In genomic region chr16:45945649-45946048, GRCm38 (mm10) we compare ENCODE assay signal across 24 mouse cellular contexts. TPM values are rescaled to one million over a fixed set of nuclear protein-coding genes. Genes with fewer than 3 reads are reported as not detected.
A peak's percentile ranks its signal among the peaks of the same experiment; 100 is the strongest.
DNase-seq lines count a peak whose midpoint lies in the region; ATAC-seq and TF ChIP-seq lines count a peak whose summit lies in the region.
"Had no signal": no experiment of that assay in that cellular context is flagged by ENCODE, and none has a peak within 500 bp of the region (broad histone marks: within the 10 kb centered on the region; RNA-seq: fewer than 3 reads in every experiment).

No protein-coding gene starts in this region.

- no peaks in the 10 kb centered on the region for H3K27me3 ChIP-seq in kidney, embryonic 14.5 days (ENCODE audit: control insufficient read depth, insufficient read depth, low read length)
- no peaks in the 10 kb centered on the region for H3K27me3 ChIP-seq in intestine, embryonic 14.5 days (replicated peaks; ENCODE audit: control insufficient read depth, insufficient read depth, low read length)
- H3K27me3 ChIP-seq in liver, postnatal 0 days (ENCODE audit: insufficient read depth, low read length) = no peaks in the 10 kb centered on the region
- H3K27me3 ChIP-seq in hindbrain, embryonic 11.5 days (ENCODE audit: control insufficient read depth, insufficient read depth, low read length) = no peaks in the 10 kb centered on the region
- H3K27me3 ChIP-seq: embryonic facial prominence, embryonic 12.5 days; hindbrain, embryonic 12.5 days; limb, embryonic 13.5 days; midbrain, embryonic 12.5 days; neural tube, embryonic 13.5 days had no signal

- H3K9ac ChIP-seq in kidney, embryonic 14.5 days (ENCODE audit: low read depth, low read length) = no peak overlapping the region
- H3K9ac ChIP-seq in intestine, embryonic 14.5 days (ENCODE audit: low read length) = no peak overlapping the region
- no peak overlapping the region for H3K9ac ChIP-seq in liver, postnatal 0 days (replicated peaks)
- H3K9ac ChIP-seq in hindbrain, embryonic 11.5 days (ENCODE audit: low read depth, low read length) = no peak overlapping the region
- H3K9ac ChIP-seq: embryonic facial prominence, embryonic 12.5 days; hindbrain, embryonic 12.5 days; limb, embryonic 13.5 days; midbrain, embryonic 12.5 days; neural tube, embryonic 13.5 days had no signal

- H3K4me3 ChIP-seq in kidney, embryonic 14.5 days (ENCODE audit: low read length) = no peak overlapping the region
- H3K4me3 ChIP-seq in intestine, embryonic 14.5 days (ENCODE audit: low read depth, low read length) = no peak overlapping the region
- 0 out of 2 replicates have a peak overlapping the region, but pooled peaks have one; percentile 3 for H3K4me3 ChIP-seq in liver, postnatal 0 days (ENCODE audit: low read depth, low read length)
- H3K4me3 ChIP-seq in hindbrain, embryonic 11.5 days (ENCODE audit: low read depth, low read length) = no peak overlapping the region
- H3K4me3 ChIP-seq: embryonic facial prominence, embryonic 12.5 days; heart, embryonic 10.5 days; hindbrain, embryonic 12.5 days; layer of hippocampus, adult 2 months; limb, embryonic 13.5 days; midbrain, embryonic 12.5 days; neural tube, embryonic 13.5 days had no signal

- H3K9me3 ChIP-seq in kidney, embryonic 14.5 days (ENCODE audit: control insufficient read depth, low read length) = no peaks in the 10 kb centered on the region
- no peaks in the 10 kb centered on the region for H3K9me3 ChIP-seq in intestine, embryonic 14.5 days (ENCODE audit: control insufficient read depth, low read length)
- H3K9me3 ChIP-seq in liver, postnatal 0 days (ENCODE audit: low read length) = no peaks in the 10 kb centered on the region
- H3K9me3 ChIP-seq in hindbrain, embryonic 11.5 days (ENCODE audit: control insufficient read depth, low read length) = no peaks in the 10 kb centered on the region
- H3K9me3 ChIP-seq: embryonic facial prominence, embryonic 12.5 days; heart, embryonic 10.5 days; hindbrain, embryonic 12.5 days; limb, embryonic 13.5 days; midbrain, embryonic 12.5 days; neural tube, embryonic 13.5 days had no signal

- no peak for TF ChIP-seq CTCF in liver, postnatal 0 days (IDR thresholded peaks at IDR 0.05; ENCODE audit: low read depth)

- TF ChIP-seq EP300 in liver, postnatal 0 days (IDR thresholded peaks at IDR 0.05; ENCODE audit: low read depth) = no peak

- no peak overlapping the region for H3K27ac ChIP-seq in kidney, embryonic 14.5 days (ENCODE audit: low read depth, low read length)
- H3K27ac ChIP-seq in intestine, embryonic 14.5 days (ENCODE audit: low read depth) = peak overlapping the region; percentile 65; the same call in 1 of the 2 replicates
- peak overlapping the region; percentile 16 for H3K27ac ChIP-seq in liver, postnatal 0 days (ENCODE audit: low read depth)
- no peak overlapping the region for H3K27ac ChIP-seq in hindbrain, embryonic 11.5 days (ENCODE audit: low read depth, low read length)
- H3K27ac ChIP-seq: embryonic facial prominence, embryonic 12.5 days; heart, embryonic 10.5 days; hindbrain, embryonic 12.5 days; layer of hippocampus, adult 2 months; limb, embryonic 13.5 days; midbrain, embryonic 12.5 days; neural tube, embryonic 13.5 days had no signal

- 49% methylated on average over 5 of the region's 5 CpGs for WGBS in kidney, embryonic 14.5 days
- WGBS in intestine, embryonic 14.5 days = 83% methylated on average over 5 of the region's 5 CpGs
- WGBS in liver, postnatal 0 days (ENCODE audit: insufficient replicate concordance) = 78% methylated on average over 5 of the region's 5 CpGs
- 88% methylated on average over 5 of the region's 5 CpGs for WGBS in hindbrain, embryonic 11.5 days

- ATAC-seq in kidney, embryonic 14.5 days (ENCODE audit: low FRiP score, low TSS enrichment) = no peak; the same call in 1 of the 2 replicates
- peak; percentile 10; the same call in 1 of the 2 replicates for ATAC-seq in intestine, embryonic 14.5 days (replicated peaks; ENCODE audit: low FRiP score, low TSS enrichment, low read depth)
- peak; percentile 24 for ATAC-seq in liver, postnatal 0 days
- ATAC-seq in hindbrain, embryonic 11.5 days (ENCODE audit: low FRiP score) = no peak
- ATAC-seq: forebrain, embryonic 14.5 days; lung, postnatal 0 days had no signal

- DNase-seq in kidney, adult 9 months = no peak
- DNase-seq in 3134 (ENCODE audit: extremely low read depth, insufficient read length, low spot score) = peak; percentile 54
- no peak for DNase-seq in intestine, embryonic 14.5 days (ENCODE audit: low spot score)
- no peak for DNase-seq in liver, postnatal 0 days
- DNase-seq in hindbrain, embryonic 11.5 days (ENCODE audit: low spot score) = no peak
- no peak for DNase-seq in ovary, adult 18-20 months (ENCODE audit: low spot score)
- DNase-seq in cerebellum, adult 18-20 months = no peak
- DNase-seq: adrenal gland, adult 2 months; B cell, adult 2 months; cerebellum, adult 8-10 months; gastrocnemius, postnatal 25 days; layer of hippocampus, postnatal 36 days; thymus, adult 18-20 months; thymus, postnatal 4 days had no signal

- peaks cover 14% of the 10 kb centered on the region; the same call in 1 of the 2 replicates for H3K4me1 ChIP-seq in kidney, embryonic 14.5 days (ENCODE audit: control insufficient read depth, insufficient read depth, low read length)
- H3K4me1 ChIP-seq in intestine, embryonic 14.5 days (replicated peaks; ENCODE audit: control insufficient read depth, insufficient read depth, low read length) = peaks cover 14% of the 10 kb centered on the region
- no peaks in the 10 kb centered on the region for H3K4me1 ChIP-seq in liver, postnatal 0 days (ENCODE audit: insufficient read depth)
- H3K4me1 ChIP-seq in hindbrain, embryonic 11.5 days (replicated peaks; ENCODE audit: control insufficient read depth, insufficient read depth, low read length) = no peaks in the 10 kb centered on the region
- H3K4me1 ChIP-seq: embryonic facial prominence, embryonic 12.5 days; hindbrain, embryonic 12.5 days; midbrain, embryonic 12.5 days had no signal

- peak overlapping the region; percentile 27 for H3K4me2 ChIP-seq in kidney, embryonic 14.5 days (replicated peaks; ENCODE audit: low read depth, low read length)
- H3K4me2 ChIP-seq in intestine, embryonic 14.5 days (ENCODE audit: low read length) = no peak overlapping the region; the same call in 1 of the 2 replicates
- H3K4me2 ChIP-seq in liver, postnatal 0 days (ENCODE audit: low read depth, low read length) = peak overlapping the region; percentile 50
- H3K4me2 ChIP-seq in hindbrain, embryonic 11.5 days (replicated peaks; ENCODE audit: low read depth, low read length) = no peak overlapping the region
- H3K4me2 ChIP-seq: embryonic facial prominence, embryonic 12.5 days; hindbrain, embryonic 12.5 days; limb, embryonic 13.5 days; midbrain, embryonic 12.5 days had no signal

- no peaks in the 10 kb centered on the region for H3K36me3 ChIP-seq in kidney, embryonic 14.5 days (ENCODE audit: control insufficient read depth, insufficient read depth, low read length)
- H3K36me3 ChIP-seq in intestine, embryonic 14.5 days (ENCODE audit: control insufficient read depth, insufficient read depth, low read length) = no peaks in the 10 kb centered on the region
- no peaks in the 10 kb centered on the region for H3K36me3 ChIP-seq in liver, postnatal 0 days (replicated peaks; ENCODE audit: insufficient read depth, low read length)
- H3K36me3 ChIP-seq in hindbrain, embryonic 11.5 days (ENCODE audit: control insufficient read depth, insufficient read depth, low read length) = no peaks in the 10 kb centered on the region
- H3K36me3 ChIP-seq: embryonic facial prominence, embryonic 12.5 days; heart, embryonic 10.5 days; hindbrain, embryonic 12.5 days; limb, embryonic 13.5 days; midbrain, embryonic 12.5 days; neural tube, embryonic 13.5 days had no signal

RNA-seq across cellular contexts. Expression of gene Phldb2, which starts 7.7 kb away (rescaled TPM):
- 48.1 and 79.3 TPM in 2 replicates for polyA plus RNA-seq in kidney, embryonic 14.5 days (2014; fragmentation: Nextera tagmentation; extraction: Ambion mirVana)
- polyA plus RNA-seq in intestine, embryonic 14.5 days (2014; fragmentation: Nextera tagmentation; extraction: Ambion mirVana) = 35.2 and 43.7 TPM in 2 replicates
- 7.4 and 9.8 TPM in 2 replicates for polyA plus RNA-seq in liver, postnatal 0 days (2015; fragmentation: Nextera tagmentation; extraction: Ambion mirVana)
- polyA plus RNA-seq in hindbrain, embryonic 11.5 days (2014; fragmentation: Nextera tagmentation; extraction: Ambion mirVana) = 25.9 and 31.5 TPM in 2 replicates

Comparison
In these comparisons a context has a peak if more than half of its experiments do, and no peak if none do; other contexts are left out.
1. ATAC-seq: peak in intestine, embryonic 14.5 days (single experiment) and liver, postnatal 0 days (single experiment); none in kidney, embryonic 14.5 days (single experiment) and hindbrain, embryonic 11.5 days (single experiment).
2. H3K27ac ChIP-seq: peak in intestine, embryonic 14.5 days (single experiment) and liver, postnatal 0 days (single experiment); none in kidney, embryonic 14.5 days (single experiment) and hindbrain, embryonic 11.5 days (single experiment).
3. H3K4me2 ChIP-seq: peak in kidney, embryonic 14.5 days (single experiment) and liver, postnatal 0 days (single experiment); none in intestine, embryonic 14.5 days (single experiment) and hindbrain, embryonic 11.5 days (single experiment).